Mouse (Mus musculus): ENCODE data around the gene Pi4kb. TPM values are rescaled to one million over a fixed set of nuclear protein-coding genes. Genes with fewer than 3 reads are reported as not detected.
"Not testable (repeated sequence)": the region's sequence is repeated elsewhere in the genome, so short reads cannot be mapped to it uniquely, and the experiment has no call there.

Pi4kb gene
- polyA plus RNA-seq, 1 experiment = 59.0 TPM

- H3K27me3 ChIP-seq (ENCODE audit: control insufficient read depth, insufficient read depth, low read length) = no peaks in the 10 kb centered on the region
- TF ChIP-seq POLR2A (IDR thresholded peaks at IDR 0.05; ENCODE audit: control insufficient read depth, extremely low read depth, insufficient read depth, low read length, poor library complexity) (no peak), CTCF (IDR thresholded peaks at IDR 0.05; ENCODE audit: borderline replicate concordance, control insufficient read depth, extremely low read depth, insufficient read depth, low read length, poor library complexity) (no peak)
- peaks cover 5% of the 10 kb centered on the region for H3K4me1 ChIP-seq (replicated peaks; ENCODE audit: control insufficient read depth, insufficient read depth, low read length)
- H3K36me3 ChIP-seq (ENCODE audit: control insufficient read depth, insufficient read depth, low read length) = no peaks in the 10 kb centered on the region
- no peak within 1 kb of the TSS for H3K27ac ChIP-seq (ENCODE audit: control insufficient read depth, insufficient read depth, low read length)
- peak within 1 kb of the TSS; percentile 29 for H3K4me3 ChIP-seq (ENCODE audit: control insufficient read depth, insufficient read depth, low read length)
- WGBS = 6% methylated on average over 16 of the region's 16 CpGs
- DNase-seq = no peak
Observed at GRCm38 (mm10) chr3:94932809-94933564, 41.5 kb upstream of the Pi4kb start, which contains the start of gene Selenbp1. Gene Selenbp1 (plus strand): TSS chr3:94933056.

- not testable (repeated sequence) for DNase-seq; H3K4me1 ChIP-seq (replicated peaks; ENCODE audit: control insufficient read depth, insufficient read depth, low read length); H3K4me3 ChIP-seq (ENCODE audit: control insufficient read depth, insufficient read depth, low read length); H3K27ac ChIP-seq (ENCODE audit: control insufficient read depth, insufficient read depth, low read length); H3K36me3 ChIP-seq (ENCODE audit: control insufficient read depth, insufficient read depth, low read length); H3K27me3 ChIP-seq (ENCODE audit: control insufficient read depth, insufficient read depth, low read length)
- no CpG with 5 or more reads among the region's 2 CpGs for WGBS
Observed at GRCm38 (mm10) chr3:94933604-94934003, 40.9 kb upstream of the Pi4kb start.

GRCm38 (mm10) chr3:94934564-94934963 lies 40.0 kb upstream of the Pi4kb start:
- not testable (repeated sequence) for DNase-seq; H3K4me3 ChIP-seq (ENCODE audit: control insufficient read depth, insufficient read depth, low read length)
- WGBS = 97% methylated on average over 3 of the region's 3 CpGs

GRCm38 (mm10) chr3:94935332-94935731 lies 39.2 kb upstream of the Pi4kb start:
- not testable (repeated sequence) for DNase-seq; H3K27ac ChIP-seq (ENCODE audit: control insufficient read depth, insufficient read depth, low read length); H3K27me3 ChIP-seq (ENCODE audit: control insufficient read depth, insufficient read depth, low read length); H3K4me1 ChIP-seq (replicated peaks; ENCODE audit: control insufficient read depth, insufficient read depth, low read length); H3K4me3 ChIP-seq (ENCODE audit: control insufficient read depth, insufficient read depth, low read length); H3K36me3 ChIP-seq (ENCODE audit: control insufficient read depth, insufficient read depth, low read length)
- WGBS = 96% methylated on average over 3 of the region's 3 CpGs

More at GRCm38 (mm10) chr3:94934564-94934963, 40.0 kb upstream of the Pi4kb start:
- H3K36me3 ChIP-seq (ENCODE audit: control insufficient read depth, insufficient read depth, low read length); H3K27ac ChIP-seq (ENCODE audit: control insufficient read depth, insufficient read depth, low read length); H3K27me3 ChIP-seq (ENCODE audit: control insufficient read depth, insufficient read depth, low read length); H3K4me1 ChIP-seq (replicated peaks; ENCODE audit: control insufficient read depth, insufficient read depth, low read length): not testable (repeated sequence)

GRCm38 (mm10) chr3:94936147-94936546 lies 38.4 kb upstream of the Pi4kb start:
- WGBS = 93% methylated on average over 5 of the region's 5 CpGs
- H3K27me3 ChIP-seq (ENCODE audit: control insufficient read depth, insufficient read depth, low read length); H3K36me3 ChIP-seq (ENCODE audit: control insufficient read depth, insufficient read depth, low read length); H3K27ac ChIP-seq (ENCODE audit: control insufficient read depth, insufficient read depth, low read length); H3K4me3 ChIP-seq (ENCODE audit: control insufficient read depth, insufficient read depth, low read length); DNase-seq; H3K4me1 ChIP-seq (replicated peaks; ENCODE audit: control insufficient read depth, insufficient read depth, low read length): not testable (repeated sequence)

- not testable (repeated sequence) for H3K36me3 ChIP-seq (ENCODE audit: control insufficient read depth, insufficient read depth, low read length); H3K4me1 ChIP-seq (replicated peaks; ENCODE audit: control insufficient read depth, insufficient read depth, low read length); DNase-seq; H3K27me3 ChIP-seq (ENCODE audit: control insufficient read depth, insufficient read depth, low read length); H3K27ac ChIP-seq (ENCODE audit: control insufficient read depth, insufficient read depth, low read length); H3K4me3 ChIP-seq (ENCODE audit: control insufficient read depth, insufficient read depth, low read length)
- WGBS = 90% methylated on average over 7 of the region's 7 CpGs
Observed at GRCm38 (mm10) chr3:94937194-94937593, 37.3 kb upstream of the Pi4kb start.

GRCm38 (mm10) chr3:94940033-94940432 lies 34.5 kb upstream of the Pi4kb start:
- not testable (repeated sequence) for DNase-seq; H3K36me3 ChIP-seq (ENCODE audit: control insufficient read depth, insufficient read depth, low read length); H3K4me3 ChIP-seq (ENCODE audit: control insufficient read depth, insufficient read depth, low read length); H3K27ac ChIP-seq (ENCODE audit: control insufficient read depth, insufficient read depth, low read length); H3K27me3 ChIP-seq (ENCODE audit: control insufficient read depth, insufficient read depth, low read length); H3K4me1 ChIP-seq (replicated peaks; ENCODE audit: control insufficient read depth, insufficient read depth, low read length)
- 97% methylated on average over 9 of the region's 9 CpGs for WGBS

GRCm38 (mm10) chr3:94942211-94942967 lies 32.1 kb upstream of the Pi4kb start:
- not testable (repeated sequence) for H3K36me3 ChIP-seq (ENCODE audit: control insufficient read depth, insufficient read depth, low read length); DNase-seq; H3K27ac ChIP-seq (ENCODE audit: control insufficient read depth, insufficient read depth, low read length); H3K4me1 ChIP-seq (replicated peaks; ENCODE audit: control insufficient read depth, insufficient read depth, low read length); H3K27me3 ChIP-seq (ENCODE audit: control insufficient read depth, insufficient read depth, low read length); H3K4me3 ChIP-seq (ENCODE audit: control insufficient read depth, insufficient read depth, low read length)
- 84% methylated on average over 9 of the region's 9 CpGs for WGBS
